Mouse (Mus musculus) ovary, adult 18-20 months (tissue): ENCODE results near the gene Olfr913.

Experiments used
- DNase-seq: peaks from one replicate; pipeline ENCODE4 v3.0.0; 2022; ENCODE audit warnings: low spot score, mixed read lengths

Gene Olfr913

DNA sequence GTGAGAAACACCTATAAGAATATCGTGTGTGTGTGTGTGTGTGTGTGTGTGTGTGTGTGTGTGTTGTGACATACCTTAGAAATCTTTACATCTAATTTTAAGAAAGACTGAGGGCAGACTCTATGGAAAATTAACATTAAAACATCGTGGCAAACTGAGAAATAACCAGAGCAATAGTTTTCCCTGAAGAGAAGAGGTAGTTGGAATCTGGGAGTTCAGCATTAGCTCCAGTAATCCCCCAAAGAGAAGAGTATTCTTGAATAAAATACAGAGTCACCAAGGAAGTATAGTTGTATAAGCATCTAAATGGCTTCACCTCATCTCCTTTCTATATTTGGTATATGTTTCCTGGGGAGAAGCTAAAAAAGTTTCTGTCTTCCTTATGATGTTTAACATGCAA lies at the start of gene Olfr913:
Gene Olfr913 (plus strand): TSS at position 301 of the 400 bp plus-strand sequence.
- no peak for DNase-seq

DNA sequence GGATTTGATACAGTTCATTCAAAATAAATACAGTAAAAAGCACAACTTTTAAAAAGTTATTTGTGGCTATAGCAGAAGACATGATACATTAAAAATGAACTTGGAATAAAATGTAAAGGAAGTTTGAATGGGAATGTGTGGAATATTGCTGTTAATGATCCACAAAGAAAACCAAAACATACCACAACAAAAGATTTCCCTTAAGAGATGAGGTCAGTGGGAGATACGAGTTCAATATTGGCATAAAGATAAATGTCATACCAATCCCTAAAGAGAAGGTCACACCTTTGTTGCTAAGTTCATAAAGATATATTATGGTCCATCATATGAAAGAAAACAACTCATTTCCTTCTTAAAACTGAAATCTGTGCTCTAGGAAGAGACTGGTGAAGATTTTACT lies 12.7 kb upstream of the Olfr913 start, which contains the start of gene Olfr912:
Gene Olfr912 (plus strand): TSS at position 301 of the 400 bp plus-strand sequence.
- DNase-seq, result no peak

DNA sequence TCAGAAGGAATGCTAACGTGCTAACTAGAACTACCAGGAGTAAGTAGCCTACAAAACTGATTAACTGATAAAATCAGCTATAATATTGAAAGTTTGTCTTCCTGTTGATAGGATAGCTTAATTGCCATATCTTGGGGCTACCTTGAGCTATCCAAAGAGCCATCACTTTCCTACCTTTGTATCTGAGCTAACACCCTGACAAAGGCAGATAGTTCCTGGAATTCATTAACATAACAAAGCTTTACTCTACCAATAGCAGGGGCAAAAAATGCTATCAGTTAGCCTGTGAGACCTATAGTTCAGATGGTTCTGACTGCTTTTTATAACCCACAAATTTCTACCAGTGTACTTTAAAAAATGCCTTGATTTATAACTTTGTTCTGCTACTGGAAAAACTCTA lies 1.5 kb upstream of the Olfr913 start:
- no peak for DNase-seq

DNA sequence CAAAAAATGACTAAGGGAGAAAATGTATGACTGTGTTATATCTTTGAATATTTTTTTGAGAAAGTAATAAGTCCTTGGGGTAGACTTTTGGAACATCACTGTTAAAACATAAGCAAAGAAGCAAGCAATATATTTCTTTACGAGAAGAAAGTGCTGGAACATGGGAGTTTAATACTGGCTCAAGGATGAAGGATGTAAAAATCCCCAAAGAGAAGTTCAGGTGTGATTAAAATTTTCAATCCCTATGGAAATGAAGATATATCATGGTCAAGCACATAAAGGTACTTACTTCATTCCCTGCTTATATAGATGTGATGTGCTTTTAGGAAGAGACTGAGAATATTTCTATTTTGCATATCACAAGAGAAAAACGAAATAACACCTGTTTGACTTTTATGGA lies 12.2 kb downstream of the Olfr913 start, which contains the start of gene Olfr914:
Gene Olfr914 (plus strand): TSS at position 301 of the 400 bp plus-strand sequence.
- DNase-seq, result no peak

DNA sequence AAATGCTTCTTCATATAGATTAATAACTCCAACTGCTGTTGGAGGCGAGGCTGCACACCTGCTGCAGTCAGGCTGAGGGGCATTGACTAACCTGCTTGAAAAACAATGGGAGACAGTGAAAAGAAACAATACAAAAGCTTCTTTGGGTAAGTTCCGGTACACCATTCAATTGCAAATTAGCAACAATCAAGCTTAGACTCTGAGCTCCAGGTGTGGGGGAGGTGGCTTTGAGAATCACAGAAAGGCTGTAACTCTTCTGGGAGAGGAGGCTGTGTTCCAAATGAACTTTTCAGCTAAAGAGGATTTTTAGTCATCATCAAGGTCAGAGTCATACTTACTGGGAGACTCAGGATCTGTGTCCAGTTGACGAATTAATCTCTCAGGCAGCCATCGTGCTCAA lies 39.8 kb downstream of the Olfr913 start:
- DNase-seq, result no peak
